Mouse (Mus musculus) spleen, postnatal 0 days (tissue): ENCODE measurements around the gene Gm11084. TPM values are rescaled to one million over a fixed set of nuclear protein-coding genes. Genes with fewer than 3 reads are reported as not detected.

ENCODE experiments used
- polyA plus RNA-seq: library from polyadenylated mRNA; unstranded; fragments of >200 nt; fragmentation: Nextera tagmentation; extraction: Ambion mirVana; gene quantifications from 2 replicates; pipeline ENCODE4 v1.2.1, GENCODE M21; 2015

Gm11084 gene
- not detected in 2 replicates for polyA plus RNA-seq

DNA sequence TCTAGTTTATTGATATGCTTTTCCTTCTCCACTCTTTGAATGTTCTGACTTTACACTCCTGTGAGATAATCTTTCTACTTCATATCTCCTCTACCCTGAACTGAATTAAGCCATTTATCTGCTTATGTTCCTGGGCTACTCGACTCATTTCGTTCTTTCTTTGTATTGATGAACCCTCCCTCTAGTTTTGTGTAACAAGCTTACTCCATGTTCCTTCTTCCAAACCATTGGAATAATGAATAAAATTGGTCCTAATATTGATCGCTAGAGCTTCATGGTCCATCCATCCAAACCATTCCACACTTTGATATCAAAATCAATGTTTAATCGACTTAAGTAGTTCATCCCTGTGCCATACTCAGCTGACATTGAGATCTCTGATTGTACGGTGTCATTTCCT, at the start of gene Gm11084:
TSS of gene Gm11084 (minus strand) at position 101 of the 400 bp plus-strand sequence.

DNA sequence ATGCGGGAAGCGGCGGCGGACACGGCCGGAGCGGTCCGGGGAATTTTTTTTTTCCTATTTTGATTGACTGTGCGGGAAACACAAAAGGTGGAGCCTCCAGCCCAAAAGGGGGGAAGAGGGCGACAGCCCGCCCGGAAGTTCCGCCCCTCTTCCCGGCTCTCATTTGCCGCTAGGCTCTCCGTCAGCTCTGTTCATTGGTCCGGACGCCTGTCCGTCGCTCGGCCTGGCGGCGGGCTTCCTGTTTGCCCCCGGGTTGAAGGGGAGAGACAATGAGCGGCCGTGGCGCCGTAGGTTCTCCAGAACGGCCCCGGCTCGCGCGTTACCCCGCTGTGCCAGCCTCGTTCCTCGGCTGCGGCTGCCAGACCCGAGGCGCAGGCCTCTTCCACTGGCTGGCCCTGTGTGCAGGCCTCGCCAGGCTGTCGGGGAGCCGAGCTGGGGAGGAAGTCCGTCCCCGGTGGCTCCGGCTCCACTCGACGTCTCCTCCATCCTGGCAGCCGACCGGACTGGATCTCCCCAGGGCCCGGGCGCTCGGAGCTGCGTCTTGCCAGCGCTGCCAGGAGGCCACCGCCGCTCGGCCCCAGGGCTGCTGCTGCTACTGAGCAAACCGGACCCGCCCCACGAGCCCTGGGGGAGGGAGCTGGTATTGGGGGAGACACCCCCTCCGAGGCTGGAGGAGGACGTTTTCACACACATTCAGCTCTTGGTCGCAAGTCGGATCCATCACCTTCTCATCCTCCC, 6.0 kb downstream of the Gm11084 start, which contains the start of gene Sp3:
TSS of gene Sp3 (minus strand) at position 110 of the 738 bp plus-strand sequence.

Other genes starting within 250 kb of the Gm11084 start
- gene Sp3, start 6.3 kb downstream of the Gm11084 start, polyA plus RNA-seq = 36.9 and 38.6 TPM in 2 replicates
- gene Ola1, start 232.2 kb upstream of the Gm11084 start, polyA plus RNA-seq = 52.2 and 56.7 TPM in 2 replicates